Mouse (Mus musculus) ZHBTc4 (cell line): ENCODE results near the gene Gpc2.

Experiments
- DNase-seq: peaks from one replicate; pipeline ENCODE4 v3.0.0-alpha.2; 2011; ENCODE audit warnings: low read depth, low spot score

Gene Gpc2

GRCm38 (mm10) chr5:138279585-138280424 is at the start of gene Gpc2, which contains the start of the genes Gm43720 and Stag3:
Gpc2 (minus strand) TSS chr5:138280005.
Gm43720 (minus strand) TSS chr5:138279958.
Stag3 (plus strand) TSS chr5:138280240.
- peak; percentile 100 for DNase-seq

GRCm38 (mm10) chr5:138312795-138313194 is 33.0 kb upstream of the Gpc2 start:
- DNase-seq, result no peak

- no peak for DNase-seq
These were observed 19.8 kb upstream of the Gpc2 start for GRCm38 (mm10) chr5:138299613-138300012.

- no peak for DNase-seq
These were observed 14.4 kb upstream of the Gpc2 start for GRCm38 (mm10) chr5:138294158-138294557.

GRCm38 (mm10) chr5:138291638-138292037 is 11.8 kb upstream of the Gpc2 start:
- DNase-seq, result no peak

- DNase-seq, result peak; percentile 76
These were observed 8.1 kb upstream of the Gpc2 start for GRCm38 (mm10) chr5:138287861-138288260.

GRCm38 (mm10) chr5:138283540-138283939 is 3.7 kb upstream of the Gpc2 start:
- peak; percentile 49 for DNase-seq

- no peak for DNase-seq
These were observed 2.0 kb upstream of the Gpc2 start for GRCm38 (mm10) chr5:138281798-138282197.

GRCm38 (mm10) chr5:138280829-138281228 is 1.0 kb upstream of the Gpc2 start:
- DNase-seq, result peak; percentile 34

- DNase-seq, result no peak
These were observed 592 bp upstream of the Gpc2 start for GRCm38 (mm10) chr5:138280425-138280768.

GRCm38 (mm10) chr5:138277994-138278393 is 1.8 kb downstream of the Gpc2 start:
- no peak for DNase-seq

GRCm38 (mm10) chr5:138275216-138276050 is 4.4 kb downstream of the Gpc2 start:
- DNase-seq, result peak; percentile 61

- no peak for DNase-seq
These were observed 5.6 kb downstream of the Gpc2 start for GRCm38 (mm10) chr5:138274186-138274585.

GRCm38 (mm10) chr5:138272409-138272923 is 7.3 kb downstream of the Gpc2 start, which contains the start of gene Gal3st4:
Gal3st4 (minus strand) TSS chr5:138272840.
- DNase-seq, result peak; percentile 58

GRCm38 (mm10) chr5:138271232-138271631 is 8.6 kb downstream of the Gpc2 start:
- no peak for DNase-seq

- no peak for DNase-seq
These were observed 10.8 kb downstream of the Gpc2 start for GRCm38 (mm10) chr5:138268980-138269379.

- no peak for DNase-seq
These were observed 12.7 kb downstream of the Gpc2 start for GRCm38 (mm10) chr5:138267114-138267513.

GRCm38 (mm10) chr5:138265712-138266111 is 14.1 kb downstream of the Gpc2 start:
- DNase-seq, result no peak

- no peak for DNase-seq
These were observed 15.6 kb downstream of the Gpc2 start for GRCm38 (mm10) chr5:138264207-138264578.

GRCm38 (mm10) chr5:138263260-138264206 is 16.3 kb downstream of the Gpc2 start, which contains the start of gene BC037034:
BC037034 (minus strand) TSS chr5:138264033.
- peak; percentile 95 for DNase-seq
